18 mouse cellular contexts compared by ENCODE assay signal in genomic region chr13:62916675-62917074, GRCm38 (mm10). TPM values are rescaled to one million over a fixed set of nuclear protein-coding genes. Genes with fewer than 3 reads are reported as not detected.
A peak's percentile ranks its signal among the peaks of the same experiment; 100 is the strongest.
DNase-seq lines count a peak whose midpoint lies in the region; ATAC-seq lines count a peak whose summit lies in the region.
"Had no signal": no experiment of that assay in that cellular context is flagged by ENCODE, and none has a peak within 500 bp of the region (broad histone marks: within the 10 kb centered on the region; RNA-seq: fewer than 3 reads in every experiment).

No protein-coding gene starts in this region.

- H3K27me3 ChIP-seq in limb, embryonic 13.5 days = no peaks in the 10 kb centered on the region
- no peaks in the 10 kb centered on the region for H3K27me3 ChIP-seq in limb, embryonic 10.5 days (ENCODE audit: low read depth, poor library complexity, severe bottlenecking)
- no peaks in the 10 kb centered on the region for H3K27me3 ChIP-seq in hindbrain, embryonic 11.5 days (ENCODE audit: control insufficient read depth, insufficient read depth, low read length)
- H3K27me3 ChIP-seq: heart, embryonic 12.5 days; neural tube, embryonic 13.5 days had no signal

- peak; percentile 8 for DNase-seq in adrenal gland, postnatal 14 days
- no peak for DNase-seq in adrenal gland, adult 18-20 months (ENCODE audit: low spot score in 2 of 2)
- DNase-seq in limb, embryonic 10.5 days (ENCODE audit: low spot score) = no peak
- DNase-seq in MEL-GATA-1-ER (ENCODE audit: extremely low read depth, low read depth) = peak; percentile 24
- peak; percentile 83 to 88 for DNase-seq in kidney, postnatal 36 days
- DNase-seq in hindbrain, embryonic 11.5 days (ENCODE audit: low spot score) = no peak
- DNase-seq in natural killer cell, adult 2 months (ENCODE audit: low spot score in 2 of 2) = no peak
- DNase-seq: cerebellum, adult 11-12 months; gastrocnemius, postnatal 10 days; heart, postnatal 4 days; thymus, postnatal 36 days had no signal

- no peak overlapping the region for H3K9ac ChIP-seq in limb, embryonic 13.5 days
- no peak overlapping the region for H3K9ac ChIP-seq in hindbrain, embryonic 11.5 days (ENCODE audit: low read depth, low read length)
- H3K9ac ChIP-seq: heart, embryonic 12.5 days; neural tube, embryonic 13.5 days had no signal

- 0 out of 2 replicates have a peak, but pooled peaks cover 6% of the 10 kb centered on the region for H3K9me3 ChIP-seq in limb, embryonic 13.5 days
- H3K9me3 ChIP-seq in limb, embryonic 10.5 days (replicated peaks) = no peaks in the 10 kb centered on the region
- H3K9me3 ChIP-seq in hindbrain, embryonic 11.5 days (ENCODE audit: control insufficient read depth, low read length) = no peaks in the 10 kb centered on the region
- H3K9me3 ChIP-seq: heart, embryonic 12.5 days; neural tube, embryonic 13.5 days had no signal

- no peaks in the 10 kb centered on the region for H3K36me3 ChIP-seq in limb, embryonic 13.5 days
- no peaks in the 10 kb centered on the region for H3K36me3 ChIP-seq in limb, embryonic 10.5 days
- no peaks in the 10 kb centered on the region for H3K36me3 ChIP-seq in hindbrain, embryonic 11.5 days (ENCODE audit: control insufficient read depth, insufficient read depth, low read length)
- H3K36me3 ChIP-seq: heart, embryonic 12.5 days; neural tube, embryonic 13.5 days had no signal

- no peak overlapping the region for H3K4me3 ChIP-seq in limb, embryonic 13.5 days
- H3K4me3 ChIP-seq in limb, embryonic 10.5 days = no peak overlapping the region
- no peak overlapping the region for H3K4me3 ChIP-seq in hindbrain, embryonic 11.5 days (ENCODE audit: low read depth, low read length)
- H3K4me3 ChIP-seq: erythroblast, embryonic 14.5 days; heart, embryonic 12.5 days; neural tube, embryonic 13.5 days had no signal

- H3K4me1 ChIP-seq in limb, embryonic 13.5 days = peaks cover 12% of the 10 kb centered on the region
- no peaks in the 10 kb centered on the region for H3K4me1 ChIP-seq in limb, embryonic 10.5 days
- no peaks in the 10 kb centered on the region for H3K4me1 ChIP-seq in hindbrain, embryonic 11.5 days (replicated peaks; ENCODE audit: control insufficient read depth, insufficient read depth, low read length)
- H3K4me1 ChIP-seq: heart, embryonic 12.5 days had no signal

- H3K27ac ChIP-seq in limb, embryonic 13.5 days = peak overlapping the region; percentile 75; the same call in 1 of the 2 replicates
- H3K27ac ChIP-seq in limb, embryonic 10.5 days = no peak overlapping the region
- H3K27ac ChIP-seq in hindbrain, embryonic 11.5 days (ENCODE audit: low read depth, low read length) = no peak overlapping the region

- WGBS in limb, embryonic 13.5 days = 64% methylated on average over 4 of the region's 4 CpGs
- WGBS in limb, embryonic 10.5 days = 79% methylated on average over 4 of the region's 4 CpGs
- WGBS in hindbrain, embryonic 11.5 days = 79% methylated on average over 4 of the region's 4 CpGs

- no peak overlapping the region for H3K4me2 ChIP-seq in limb, embryonic 13.5 days (replicated peaks)
- no peak overlapping the region for H3K4me2 ChIP-seq in hindbrain, embryonic 11.5 days (replicated peaks; ENCODE audit: low read depth, low read length)
- H3K4me2 ChIP-seq: heart, embryonic 12.5 days; neural tube, embryonic 13.5 days had no signal

- ATAC-seq in limb, embryonic 13.5 days (ENCODE audit: low FRiP score, low read depth) = no peak
- ATAC-seq in hindbrain, embryonic 11.5 days (ENCODE audit: low FRiP score) = no peak
- ATAC-seq: activated CD4-positive, CD25-positive, alpha-beta regulatory T cell, adult 4 months; inflammation-experienced regulatory T-cells, adult 6 months; midbrain, embryonic 16.5 days had no signal

RNA-seq across cellular contexts. Expression of gene Fbp1, which starts 28.6 kb away (rescaled TPM):
- 6.5 and 111 TPM in 2 replicates for total RNA-seq in adrenal gland, postnatal 14 days (2021)
- 1 to 10 TPM; 6.7 to 7.2 TPM for total RNA-seq in adrenal gland, adult 18-20 months (2021)
- polyA plus RNA-seq in limb, embryonic 13.5 days (2015; fragmentation: Nextera tagmentation; extraction: Ambion mirVana) = 2.0 and 2.6 TPM in 2 replicates
- polyA plus RNA-seq in limb, embryonic 10.5 days (2016; fragmentation: Nextera tagmentation; extraction: Ambion mirVana) = not detected in 2 replicates
- not detected in 2 replicates for polyA plus RNA-seq in hindbrain, embryonic 11.5 days (2014; fragmentation: Nextera tagmentation; extraction: Ambion mirVana)
- polyA plus RNA-seq: activated CD4-positive, CD25-positive, alpha-beta regulatory T cell, adult 4 months; erythroblast, embryonic 14.5 days; inflammation-experienced regulatory T-cells, adult 6 months; midbrain, embryonic 16.5 days had no signal

RNA-seq across cellular contexts. Expression of gene 2010111I01Rik, which starts 48.0 kb away (rescaled TPM):
- 78.4 and 78.9 TPM in 2 replicates for total RNA-seq in adrenal gland, postnatal 14 days (2021)
- total RNA-seq in adrenal gland, adult 18-20 months (2021) = 100 to 1,000 TPM in 1 of 2 experiments, 10 to 100 TPM in 1; 93.2 to 108 TPM
- 250 and 254 TPM in 2 replicates for polyA plus RNA-seq in limb, embryonic 13.5 days (2015; fragmentation: Nextera tagmentation; extraction: Ambion mirVana)
- 107 and 122 TPM in 2 replicates for polyA plus RNA-seq in limb, embryonic 10.5 days (2016; fragmentation: Nextera tagmentation; extraction: Ambion mirVana)
- 41.9 and 46.2 TPM in 2 replicates for polyA plus RNA-seq in hindbrain, embryonic 11.5 days (2014; fragmentation: Nextera tagmentation; extraction: Ambion mirVana)

RNA-seq across cellular contexts. Expression of gene Fbp2, which starts 58.5 kb away (rescaled TPM):
- total RNA-seq in adrenal gland, postnatal 14 days (2021) = 3.5 and 4.5 TPM in 2 replicates
- total RNA-seq in adrenal gland, adult 18-20 months (2021) = 1 to 10 TPM; 2.8 to 5.0 TPM
- polyA plus RNA-seq in limb, embryonic 13.5 days (2015; fragmentation: Nextera tagmentation; extraction: Ambion mirVana) = 1.5 and 3.3 TPM in 2 replicates
- polyA plus RNA-seq in limb, embryonic 10.5 days (2016; fragmentation: Nextera tagmentation; extraction: Ambion mirVana) = 0.14 and 0.38 TPM in 2 replicates
- 0.14 TPM in 1 of 2 replicates, not detected in the other for polyA plus RNA-seq in hindbrain, embryonic 11.5 days (2014; fragmentation: Nextera tagmentation; extraction: Ambion mirVana)
- polyA plus RNA-seq: activated CD4-positive, CD25-positive, alpha-beta regulatory T cell, adult 4 months; erythroblast, embryonic 14.5 days; inflammation-experienced regulatory T-cells, adult 6 months had no signal

Comparison
In these comparisons a context has a peak if more than half of its experiments do, and no peak if none do; other contexts are left out.
1. DNase-seq: peak in adrenal gland, postnatal 14 days (single experiment), MEL-GATA-1-ER (single experiment) and kidney, postnatal 36 days (2 of 2); none in adrenal gland, adult 18-20 months (0 of 2), limb, embryonic 10.5 days (single experiment), hindbrain, embryonic 11.5 days (single experiment) and natural killer cell, adult 2 months (0 of 2).